Mouse (Mus musculus): ENCODE measurements at regions not wholly inside any gene's neighbourhood (a gene's known extent, or its start where the extent isn't known, plus 50 kb on each side); places are given as distances from the start of the nearest gene placed in this dataset.
A peak's percentile ranks its signal among the peaks of the same experiment; 100 is the strongest.

DNA sequence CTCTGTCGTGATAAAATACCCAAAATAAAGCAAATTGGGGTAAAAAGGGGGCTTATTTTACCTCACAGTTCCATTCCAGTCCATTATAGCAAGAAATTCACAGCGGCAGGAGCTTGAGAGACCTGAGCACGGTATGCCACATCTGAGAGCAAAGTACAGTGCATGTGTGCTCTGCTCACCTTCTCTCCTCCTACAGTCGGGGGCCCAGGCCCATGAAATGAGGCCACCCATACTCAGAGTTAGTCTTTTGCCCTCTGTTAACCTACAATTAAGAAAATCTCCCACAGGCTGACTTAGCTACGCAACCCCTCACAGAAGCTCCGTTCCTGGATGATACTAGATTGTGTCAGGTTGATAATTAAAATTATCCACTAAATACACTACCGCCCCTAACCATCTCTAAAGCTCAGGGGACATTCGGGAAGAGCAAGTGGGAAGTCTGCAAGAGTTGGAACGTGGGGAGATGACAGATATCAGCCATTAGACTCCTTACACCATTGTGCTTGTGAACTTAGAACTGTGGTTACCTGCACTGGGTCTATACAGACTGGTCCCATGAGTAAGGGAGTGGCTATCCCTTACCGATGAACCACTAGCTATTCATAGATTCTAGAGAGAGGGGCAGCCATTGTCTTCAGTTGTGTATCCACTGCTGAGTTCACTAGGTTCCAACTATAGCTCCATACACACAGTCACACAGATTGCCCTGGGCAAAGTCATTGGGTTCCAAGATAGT is 139.3 kb upstream of the Il12b start:
- ATAC-seq (replicated peaks in 1 of 2; ENCODE audit: insufficient read depth in 1 of 2, low FRiP score in 2 of 2, low TSS enrichment in 1 of 2, low read depth in 1 of 2, poor library complexity in 2 of 2, severe bottlenecking in 2 of 2), result no peak

DNA sequence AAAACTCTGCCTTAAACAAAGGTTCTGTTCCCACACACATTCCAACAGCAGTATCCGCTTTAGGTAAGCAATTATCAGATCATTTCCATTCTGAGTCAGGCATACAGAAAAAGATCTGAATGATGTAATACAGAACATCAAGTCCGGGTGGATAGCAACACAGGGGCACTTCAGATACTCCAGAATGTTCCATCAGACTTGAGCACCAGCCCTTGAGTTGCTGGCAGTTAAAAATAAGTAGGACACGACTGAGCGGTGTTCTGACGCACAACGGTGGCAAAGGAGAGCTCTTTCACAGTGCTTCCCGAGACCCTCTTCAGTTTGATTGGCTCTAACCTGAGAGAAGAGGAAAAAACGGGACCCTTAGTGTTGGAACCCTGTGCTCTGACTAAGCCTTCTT is 138.2 kb upstream of the Il12b start:
- no peak for ATAC-seq (replicated peaks in 1 of 2; ENCODE audit: insufficient read depth in 1 of 2, low FRiP score in 2 of 2, low TSS enrichment in 1 of 2, low read depth in 1 of 2, poor library complexity in 2 of 2, severe bottlenecking in 2 of 2)

DNA sequence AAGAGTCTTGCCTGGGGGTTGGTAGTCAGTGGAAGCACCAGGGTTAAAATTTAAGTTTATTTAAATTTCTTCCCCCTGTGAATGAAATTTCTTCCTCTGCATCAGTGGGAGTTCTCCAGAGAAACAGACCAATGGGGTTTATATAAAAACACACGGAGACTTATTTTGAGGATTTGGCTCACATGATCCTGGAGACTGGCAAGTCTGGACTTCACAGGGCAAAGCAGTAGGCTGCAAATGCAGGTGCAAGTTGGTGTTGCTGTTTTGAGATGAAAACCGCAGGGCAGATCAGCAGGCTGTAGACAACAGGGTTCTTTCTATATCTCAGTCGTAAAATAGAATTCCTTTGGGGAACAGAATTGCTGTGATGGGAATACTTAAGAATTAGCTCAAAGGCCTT is 137.3 kb upstream of the Il12b start:
- no peak for ATAC-seq (replicated peaks in 1 of 2; ENCODE audit: insufficient read depth in 1 of 2, low FRiP score in 2 of 2, low TSS enrichment in 1 of 2, low read depth in 1 of 2, poor library complexity in 2 of 2, severe bottlenecking in 2 of 2)

DNA sequence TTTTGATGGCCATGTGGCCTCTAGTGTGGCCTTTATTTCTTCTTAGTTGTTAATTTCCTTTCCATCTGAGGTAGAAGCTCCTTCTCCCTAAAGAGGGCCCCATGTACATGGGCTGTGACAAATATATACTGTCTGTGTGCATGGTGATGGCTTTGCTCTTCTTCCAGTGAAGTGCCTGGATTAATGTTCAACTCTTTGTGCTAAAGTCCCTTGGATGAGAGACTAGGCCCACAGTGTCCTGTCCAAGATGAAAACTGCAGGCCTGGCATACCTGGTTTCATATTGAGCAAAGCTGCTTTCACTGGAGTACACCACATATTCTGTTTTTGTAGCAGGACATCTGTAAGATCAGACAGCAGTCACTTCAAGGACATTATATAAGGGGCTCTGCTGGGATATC is 127.6 kb upstream of the Il12b start:
- no peak for ATAC-seq (replicated peaks in 1 of 2; ENCODE audit: insufficient read depth in 1 of 2, low FRiP score in 2 of 2, low TSS enrichment in 1 of 2, low read depth in 1 of 2, poor library complexity in 2 of 2, severe bottlenecking in 2 of 2)

GRCm38 (mm10) chr11:44278521-44279208 is 121.2 kb upstream of the Il12b start:
- no peak for ATAC-seq (replicated peaks in 1 of 2; ENCODE audit: insufficient read depth in 1 of 2, low FRiP score in 2 of 2, low TSS enrichment in 1 of 2, low read depth in 1 of 2, poor library complexity in 2 of 2, severe bottlenecking in 2 of 2)

DNA sequence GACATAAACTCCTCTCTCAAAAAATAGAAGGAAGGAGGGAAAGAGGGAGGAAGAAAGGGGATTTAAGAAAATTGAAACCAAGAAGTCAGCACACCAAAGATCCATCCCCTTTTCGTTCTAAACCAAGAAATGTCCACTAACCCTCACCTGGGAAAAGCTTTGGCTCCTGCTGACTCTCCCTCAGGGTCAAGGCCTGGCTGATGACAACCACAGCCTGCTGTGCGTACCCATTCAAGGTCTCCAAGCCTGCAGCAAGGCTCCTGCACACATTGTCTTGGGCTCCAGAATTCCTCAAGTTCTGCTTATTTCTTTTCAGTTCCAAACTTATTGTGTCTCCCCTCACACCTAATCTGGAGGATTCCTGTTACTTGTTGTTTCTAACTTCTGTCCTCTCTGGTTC is 113.9 kb upstream of the Il12b start:
- no peak for ATAC-seq (replicated peaks in 1 of 2; ENCODE audit: insufficient read depth in 1 of 2, low FRiP score in 2 of 2, low TSS enrichment in 1 of 2, low read depth in 1 of 2, poor library complexity in 2 of 2, severe bottlenecking in 2 of 2)

DNA sequence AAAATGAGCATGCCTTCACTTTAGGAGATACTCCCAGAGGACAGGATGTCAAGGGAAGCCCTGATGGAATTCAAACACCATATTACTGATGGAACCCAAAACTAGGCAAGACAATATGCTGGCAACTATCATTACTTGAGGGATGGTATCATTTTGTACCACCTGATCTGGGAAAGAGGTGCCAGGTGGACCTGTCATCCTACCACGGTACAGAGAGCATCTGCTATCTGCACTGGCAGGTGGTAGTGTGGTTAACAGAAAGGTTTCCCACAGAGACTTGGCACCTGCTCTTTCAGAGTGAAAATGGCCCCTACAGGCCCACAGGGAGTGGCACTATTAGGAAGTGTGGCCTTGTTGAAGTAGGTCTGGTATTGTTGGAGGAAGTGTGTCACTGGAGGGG is 111.0 kb upstream of the Il12b start:
- 0 out of 4 replicates have a peak, but pooled peaks of 1 of the 2 experiments have one; percentile 12 for ATAC-seq (replicated peaks in 1 of 2; ENCODE audit: insufficient read depth in 1 of 2, low FRiP score in 2 of 2, low TSS enrichment in 1 of 2, low read depth in 1 of 2, poor library complexity in 2 of 2, severe bottlenecking in 2 of 2)

GRCm38 (mm10) chr11:44303786-44304185 is 96.1 kb upstream of the Il12b start:
- ATAC-seq (replicated peaks in 1 of 2; ENCODE audit: insufficient read depth in 1 of 2, low FRiP score in 2 of 2, low TSS enrichment in 1 of 2, low read depth in 1 of 2, poor library complexity in 2 of 2, severe bottlenecking in 2 of 2), result no peak

DNA sequence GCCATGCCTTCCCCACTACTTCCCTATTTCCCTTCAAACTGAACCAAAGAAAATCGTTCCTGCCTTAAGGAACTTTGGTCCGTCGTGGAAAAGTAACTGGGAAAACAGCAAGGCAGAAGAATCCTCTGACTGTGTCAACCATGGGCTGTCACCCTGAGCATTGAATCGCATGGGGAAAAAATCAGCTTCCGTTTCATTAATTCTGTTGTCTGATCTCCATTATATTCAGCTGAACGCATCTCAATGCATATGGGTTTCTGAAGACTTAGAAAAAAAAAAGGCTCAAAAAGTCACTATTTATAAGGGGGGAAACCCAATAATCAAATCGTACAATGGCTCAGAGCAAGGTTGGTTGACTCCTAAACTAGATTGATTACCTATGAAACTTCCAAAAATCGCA is 83.8 kb upstream of the Il12b start:
- no peak for ATAC-seq (replicated peaks in 1 of 2; ENCODE audit: insufficient read depth in 1 of 2, low FRiP score in 2 of 2, low TSS enrichment in 1 of 2, low read depth in 1 of 2, poor library complexity in 2 of 2, severe bottlenecking in 2 of 2)

DNA sequence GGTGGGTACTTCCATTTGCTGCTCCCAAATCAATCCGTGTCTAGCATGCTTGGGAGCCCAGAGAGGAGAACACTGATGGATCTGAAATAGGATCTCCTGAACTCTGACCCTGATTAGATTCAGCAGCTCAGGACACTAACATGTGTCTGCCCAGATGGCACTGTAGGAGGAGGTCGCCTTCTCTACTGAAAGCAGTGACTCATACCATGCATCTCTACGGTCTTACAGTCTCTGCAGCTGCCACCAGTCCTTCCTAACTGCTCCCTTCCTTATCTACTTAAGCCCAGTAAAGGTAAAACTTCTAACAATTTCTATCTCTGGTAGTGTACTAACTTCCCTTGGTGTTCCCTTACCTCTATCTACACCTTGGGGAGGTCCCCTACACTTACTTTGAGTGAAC is 80.7 kb upstream of the Il12b start:
- ATAC-seq (replicated peaks in 1 of 2; ENCODE audit: insufficient read depth in 1 of 2, low FRiP score in 2 of 2, low TSS enrichment in 1 of 2, low read depth in 1 of 2, poor library complexity in 2 of 2, severe bottlenecking in 2 of 2), result no peak

DNA sequence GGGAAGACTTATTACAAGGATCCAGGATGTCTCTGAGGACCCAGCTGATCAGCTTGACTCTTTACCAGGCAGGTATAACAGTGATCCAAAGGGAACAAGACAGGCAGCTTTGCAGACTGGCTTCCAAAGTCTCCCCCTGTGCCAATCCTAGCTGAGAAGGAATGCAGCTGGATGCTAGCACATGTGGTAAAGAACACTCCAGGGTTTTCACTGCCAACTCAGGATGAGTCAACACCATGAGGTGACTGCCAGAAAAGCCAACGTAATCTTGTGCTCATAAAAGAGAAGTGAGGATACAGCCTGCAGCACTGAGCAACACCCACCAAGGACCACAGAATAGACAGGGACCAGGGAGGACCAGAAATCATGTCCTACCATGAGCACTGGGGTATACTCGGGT is 76.5 kb upstream of the Il12b start:
- ATAC-seq (replicated peaks in 1 of 2; ENCODE audit: insufficient read depth in 1 of 2, low FRiP score in 2 of 2, low TSS enrichment in 1 of 2, low read depth in 1 of 2, poor library complexity in 2 of 2, severe bottlenecking in 2 of 2), result no peak

DNA sequence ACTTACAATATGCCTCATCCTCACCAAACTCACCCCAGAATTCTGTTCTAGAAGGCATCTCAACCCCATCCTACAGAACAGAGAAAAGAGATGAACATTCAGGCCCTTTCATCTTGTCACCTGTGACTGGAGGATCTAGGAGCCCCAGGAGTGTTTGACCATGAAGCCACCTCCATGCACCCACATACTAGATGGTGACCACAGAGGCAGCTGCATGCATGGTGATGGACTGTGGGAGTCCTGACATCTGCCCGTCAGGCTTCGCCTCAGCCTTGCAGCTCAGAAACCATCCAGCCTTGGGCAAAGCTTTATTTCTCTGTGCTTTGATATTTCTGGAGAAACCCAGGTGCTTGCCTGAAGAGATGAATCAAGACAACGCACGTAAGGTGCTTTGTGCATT is 74.8 kb upstream of the Il12b start:
- no peak for ATAC-seq (replicated peaks in 1 of 2; ENCODE audit: insufficient read depth in 1 of 2, low FRiP score in 2 of 2, low TSS enrichment in 1 of 2, low read depth in 1 of 2, poor library complexity in 2 of 2, severe bottlenecking in 2 of 2)

DNA sequence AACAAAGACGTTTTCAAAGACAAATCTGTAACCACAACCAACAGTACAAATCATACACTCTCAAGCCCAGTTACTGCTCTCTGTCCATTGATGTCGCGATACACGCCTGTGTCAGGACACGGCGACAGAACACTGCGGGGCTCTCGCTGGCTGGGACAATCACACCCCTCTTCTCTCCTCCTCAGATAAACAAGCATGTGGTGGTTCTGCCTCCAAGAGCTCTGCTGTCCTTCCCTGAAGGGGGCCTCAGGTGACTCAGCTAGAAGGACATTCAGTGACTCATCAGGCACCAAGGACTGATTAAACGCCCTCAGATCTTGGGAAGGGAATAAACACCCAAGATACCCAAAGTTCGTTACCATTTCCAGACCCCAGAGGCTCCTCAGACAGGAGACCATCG is 74.3 kb upstream of the Il12b start:
- ATAC-seq (replicated peaks in 1 of 2; ENCODE audit: insufficient read depth in 1 of 2, low FRiP score in 2 of 2, low TSS enrichment in 1 of 2, low read depth in 1 of 2, poor library complexity in 2 of 2, severe bottlenecking in 2 of 2), result no peak

GRCm38 (mm10) chr11:44329503-44329902 is 70.4 kb upstream of the Il12b start:
- no peak for ATAC-seq (replicated peaks in 1 of 2; ENCODE audit: insufficient read depth in 1 of 2, low FRiP score in 2 of 2, low TSS enrichment in 1 of 2, low read depth in 1 of 2, poor library complexity in 2 of 2, severe bottlenecking in 2 of 2)

DNA sequence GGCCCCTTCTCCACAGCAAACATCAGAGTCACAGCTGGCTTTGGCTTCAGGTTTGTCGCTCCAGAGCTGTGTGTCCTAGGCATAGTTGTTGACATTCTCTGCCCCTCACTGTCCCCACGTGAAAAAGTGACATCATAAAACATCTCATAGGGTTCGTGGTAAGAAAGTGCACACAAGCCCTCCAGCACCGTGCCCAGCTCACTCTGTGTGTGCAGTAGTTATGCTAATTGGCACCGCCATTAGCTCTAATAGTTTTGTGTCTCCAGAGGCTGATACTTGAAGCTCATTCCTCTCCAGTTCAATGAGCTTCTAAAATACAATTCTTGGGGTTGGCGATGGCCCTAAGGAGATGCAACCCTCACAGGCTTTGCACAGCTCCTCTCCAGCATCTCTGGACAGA is 69.4 kb upstream of the Il12b start:
- no peak for ATAC-seq (replicated peaks in 1 of 2; ENCODE audit: insufficient read depth in 1 of 2, low FRiP score in 2 of 2, low TSS enrichment in 1 of 2, low read depth in 1 of 2, poor library complexity in 2 of 2, severe bottlenecking in 2 of 2)

GRCm38 (mm10) chr11:44330851-44331773 is 68.8 kb upstream of the Il12b start:
- ATAC-seq (replicated peaks in 1 of 2; ENCODE audit: insufficient read depth in 1 of 2, low FRiP score in 2 of 2, low TSS enrichment in 1 of 2, low read depth in 1 of 2, poor library complexity in 2 of 2, severe bottlenecking in 2 of 2), result peak; percentile 62 to 65; a peak in 2 of 4 replicates

GRCm38 (mm10) chr11:44331774-44332129 is 68.1 kb upstream of the Il12b start:
- ATAC-seq (replicated peaks in 1 of 2; ENCODE audit: insufficient read depth in 1 of 2, low FRiP score in 2 of 2, low TSS enrichment in 1 of 2, low read depth in 1 of 2, poor library complexity in 2 of 2, severe bottlenecking in 2 of 2), result no peak

GRCm38 (mm10) chr11:44340531-44340930 is 59.3 kb upstream of the Il12b start:
- ATAC-seq (replicated peaks in 1 of 2; ENCODE audit: insufficient read depth in 1 of 2, low FRiP score in 2 of 2, low TSS enrichment in 1 of 2, low read depth in 1 of 2, poor library complexity in 2 of 2, severe bottlenecking in 2 of 2), result no peak

Data from hematopoietic stem cell, adult 5-6 weeks (primary cell).